Mouse (Mus musculus) bone marrow, adult 2 months (tissue): ENCODE measurements around the gene Klhdc7a.

Source experiments
- CTCF ChIP-seq: fragments of 200-500 bp; IDR thresholded peaks from 2 replicates; pipeline ENCODE4 v1.5.1; 2011; ENCODE audit warnings: low read length, control low read depth; ENCODE audit not compliant: control insufficient read depth, insufficient read depth
- POLR2A ChIP-seq: fragments of 200-500 bp; IDR thresholded peaks from 2 replicates; pipeline ENCODE4 v1.6.1; 2011; ENCODE audit warnings: low read depth, mild to moderate bottlenecking, control low read depth, low read length, borderline replicate concordance; ENCODE audit not compliant: control insufficient read depth

GRCm38 (mm10) chr4:139974506-139974905 lies 6.7 kb upstream of the Klhdc7a start:
- TF ChIP-seq CTCF = no peak
- no peak for TF ChIP-seq POLR2A
